Mouse (Mus musculus) lung, postnatal 14 days (tissue): ENCODE measurements around the gene Isg15.

Experiments
- DNase-seq: peaks from one replicate; pipeline ENCODE4 v3.0.0; 2021

Isg15 gene

DNA sequence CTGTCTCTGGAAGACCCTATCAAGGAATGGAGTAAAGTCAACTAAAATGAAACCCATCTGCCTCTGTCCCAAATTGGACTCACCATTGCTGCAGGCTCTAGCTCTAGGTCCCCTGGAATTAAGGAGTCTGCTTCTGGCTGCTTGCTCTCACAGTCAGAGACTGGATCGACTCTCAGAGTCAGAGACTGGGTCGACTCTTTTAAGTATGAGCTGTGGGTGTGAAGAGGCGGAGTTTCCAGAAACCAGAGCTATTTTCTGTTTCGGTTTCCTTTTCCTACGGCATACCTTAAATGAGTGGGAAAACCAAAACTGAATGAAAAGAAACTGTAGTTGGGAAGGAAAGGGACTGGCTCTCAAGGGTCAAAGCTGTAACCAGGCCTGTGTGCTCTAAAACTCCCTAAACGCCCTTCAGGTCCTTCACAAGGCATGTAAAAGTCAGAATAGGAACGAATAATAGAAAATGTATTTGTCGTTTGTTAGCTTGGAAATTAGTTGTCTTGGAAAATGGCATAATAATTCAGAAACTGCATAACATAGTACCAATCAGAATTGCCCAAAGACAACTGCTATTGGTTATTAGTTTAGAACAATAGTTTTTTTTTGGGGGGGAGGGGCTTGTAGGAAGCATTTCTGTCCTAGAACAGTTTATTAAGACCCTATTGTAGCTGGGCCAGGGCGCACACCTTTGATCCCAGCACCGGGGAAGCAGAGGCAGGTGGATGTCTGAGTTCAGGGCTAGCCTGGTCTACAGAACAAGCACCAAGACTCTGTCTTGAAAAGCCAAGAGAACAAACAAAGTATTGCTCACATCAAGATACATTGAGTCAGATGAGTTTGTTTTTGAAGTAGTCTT is at the start of gene Isg15:
Isg15 (minus strand) TSS at position 196 of the 853 bp plus-strand sequence.
- no peak for DNase-seq

DNA sequence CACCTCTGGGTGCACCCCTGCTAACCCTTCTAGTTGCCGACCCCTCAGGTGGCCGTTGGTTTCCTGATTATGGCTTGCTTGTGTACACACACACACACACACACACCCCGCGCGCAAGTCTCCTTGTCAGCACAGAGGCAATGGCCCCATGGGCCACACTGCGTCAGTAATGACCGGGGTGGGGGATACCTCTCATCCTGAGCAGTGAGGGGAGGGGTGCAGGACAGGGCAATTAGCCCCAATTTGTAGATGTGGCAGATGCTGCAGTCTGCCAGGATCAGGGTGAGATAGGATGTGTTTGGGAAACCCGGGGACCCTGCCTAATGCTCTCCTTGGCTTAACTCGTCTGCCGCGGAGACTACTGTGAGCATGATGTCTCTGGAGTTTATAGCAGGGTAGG is 48.9 kb upstream of the Isg15 start:
- no peak for DNase-seq

DNA sequence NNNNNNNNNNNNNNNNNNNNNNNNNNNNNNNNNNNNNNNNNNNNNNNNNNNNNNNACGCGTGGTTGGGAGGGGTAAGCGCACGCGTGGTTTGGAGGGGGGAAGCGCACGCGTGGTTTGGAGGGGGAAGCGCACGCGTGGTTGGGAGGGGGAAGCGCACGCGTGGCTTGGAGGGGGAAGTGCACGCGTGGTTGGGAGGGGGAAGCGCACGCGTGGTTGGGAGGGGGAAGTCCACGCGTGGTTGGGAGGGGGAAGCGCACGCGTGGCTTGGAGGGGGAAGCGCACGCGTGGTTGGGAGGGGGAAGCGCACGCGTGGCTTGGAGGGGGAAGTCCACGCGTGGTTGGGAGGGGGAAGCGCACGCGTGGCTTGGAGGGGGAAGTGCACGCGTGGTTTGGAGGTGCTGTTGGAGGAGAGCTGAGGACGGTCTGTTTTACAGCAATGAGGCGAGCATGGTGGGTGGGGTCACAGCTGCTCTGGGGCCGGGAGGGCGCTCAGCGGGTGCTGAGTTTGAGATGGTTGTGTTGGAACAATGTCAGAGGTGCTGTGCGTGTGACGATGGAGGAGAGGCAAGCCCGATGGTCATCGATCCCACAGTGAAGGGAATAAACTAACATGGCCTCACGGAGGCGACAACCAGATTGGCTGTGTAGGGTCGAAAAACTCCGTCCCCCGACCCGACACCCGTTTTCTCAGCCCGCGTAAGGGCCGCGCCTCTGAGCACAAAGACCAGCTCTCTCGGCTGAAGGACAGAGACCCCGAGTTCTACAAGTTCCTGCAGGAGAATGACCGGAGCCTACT is 36.2 kb upstream of the Isg15 start:
- DNase-seq: no peak

DNA sequence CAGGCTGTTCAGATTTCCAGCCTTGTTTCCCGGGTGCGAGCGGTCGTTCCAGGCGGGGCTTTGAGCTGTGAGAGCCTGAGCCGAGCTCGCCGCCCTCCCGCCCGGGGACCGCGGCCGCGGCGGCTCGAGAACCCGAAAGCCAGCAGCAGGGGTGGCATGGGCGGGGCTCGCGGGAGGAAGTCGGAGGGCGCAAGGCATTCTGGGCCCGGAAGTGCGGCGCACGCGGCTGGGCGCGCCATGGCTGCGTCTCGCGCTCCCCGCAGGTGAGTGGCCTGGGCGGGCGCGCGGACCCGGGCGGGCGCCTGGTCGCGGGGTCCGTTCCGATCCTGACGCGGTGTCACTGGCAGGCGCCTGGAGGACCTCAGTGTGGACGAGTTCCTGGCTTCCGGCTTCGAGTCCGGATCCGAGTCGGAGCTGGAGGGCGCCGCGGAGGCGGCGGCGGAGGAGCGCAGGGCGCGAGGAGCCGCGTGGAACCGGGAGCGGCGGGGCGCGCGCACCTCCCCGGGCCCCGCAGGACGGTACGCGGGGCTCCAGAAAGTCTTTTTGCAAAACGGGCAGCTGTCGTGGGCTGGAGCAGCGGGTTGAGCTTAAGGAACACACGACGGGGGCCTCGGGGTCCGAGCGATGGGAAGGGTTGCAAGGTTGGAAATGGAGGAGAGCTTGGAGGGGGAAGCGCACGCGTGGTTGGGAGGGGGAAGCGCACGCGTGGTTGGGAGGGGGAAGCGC is 35.4 kb upstream of the Isg15 start, which contains the start of gene Noc2l:
Noc2l (plus strand) TSS at position 203 of the 726 bp plus-strand sequence.
- DNase-seq: peak; percentile 92

DNA sequence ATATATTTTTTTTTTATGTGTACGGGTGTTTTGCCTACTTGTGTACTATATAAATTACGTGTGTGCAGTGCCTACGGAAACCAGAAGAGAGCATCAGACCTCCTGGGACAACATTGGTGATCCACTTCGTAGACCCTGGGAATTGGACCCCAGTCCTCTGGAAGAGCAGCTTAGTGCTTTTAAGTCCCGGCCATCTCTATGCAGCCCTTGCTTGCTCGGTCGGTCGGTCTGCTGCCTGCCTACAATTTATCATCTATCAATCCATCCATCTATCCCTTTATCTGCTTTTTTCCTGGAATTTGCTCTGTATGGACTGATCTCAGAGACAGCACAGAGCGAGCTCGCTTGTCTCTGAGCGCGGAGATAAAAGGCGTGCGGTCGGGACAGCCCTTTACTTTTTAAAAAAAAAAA is 34.7 kb upstream of the Isg15 start:
- no peak for DNase-seq

DNA sequence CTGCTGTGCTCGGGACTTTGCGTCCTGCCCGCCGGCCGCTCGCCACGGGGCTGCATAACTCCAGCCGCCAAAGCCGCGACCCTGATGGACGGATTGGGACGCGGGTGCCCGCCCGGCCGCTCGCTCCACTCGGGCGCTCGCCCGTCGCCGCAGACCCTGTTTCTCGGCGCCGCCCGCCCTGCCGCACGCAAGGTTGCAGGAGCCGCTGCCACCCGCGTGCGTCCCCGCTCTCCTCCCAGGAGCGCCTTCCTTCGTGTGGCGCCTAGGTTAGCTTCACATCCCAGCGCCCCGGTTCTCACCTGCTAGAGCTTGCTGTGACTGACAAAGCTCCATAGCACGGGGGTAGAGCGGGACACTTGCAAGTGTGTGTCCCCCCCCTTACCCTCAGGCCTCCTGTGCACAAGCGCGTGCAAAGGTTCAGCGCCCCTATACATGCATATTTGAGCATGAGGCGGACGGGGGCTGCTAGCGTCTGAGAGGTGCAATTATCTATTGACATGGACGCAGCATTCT is 34.1 kb upstream of the Isg15 start, which contains the start of gene Plekhn1:
Plekhn1 (minus strand) TSS at position 157 of the 513 bp plus-strand sequence.
- DNase-seq: peak; percentile 76

DNA sequence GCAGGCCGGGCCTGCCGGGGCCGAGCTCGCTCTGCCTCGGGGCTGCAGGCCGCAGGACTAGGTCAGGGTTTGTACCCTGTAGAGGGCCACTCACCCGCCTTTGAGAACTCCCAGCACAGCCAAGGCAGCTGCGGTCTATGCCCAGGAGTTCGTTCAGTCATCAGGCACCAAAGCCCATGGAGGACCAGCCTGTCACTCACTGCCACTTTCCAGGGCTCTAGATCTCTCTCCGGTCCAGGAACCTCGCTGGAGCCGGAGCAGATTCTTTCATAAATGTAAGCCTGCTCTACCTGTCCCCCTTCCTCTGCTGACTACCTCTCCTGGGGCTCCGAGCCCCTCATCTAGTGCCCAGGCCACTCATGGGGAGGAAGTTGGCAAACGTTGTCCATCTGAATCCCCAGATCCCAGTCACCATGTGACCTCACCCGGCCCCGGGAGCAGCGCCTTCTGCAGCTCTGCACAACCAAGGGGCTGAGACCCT is 33.4 kb upstream of the Isg15 start:
- no peak for DNase-seq

DNA sequence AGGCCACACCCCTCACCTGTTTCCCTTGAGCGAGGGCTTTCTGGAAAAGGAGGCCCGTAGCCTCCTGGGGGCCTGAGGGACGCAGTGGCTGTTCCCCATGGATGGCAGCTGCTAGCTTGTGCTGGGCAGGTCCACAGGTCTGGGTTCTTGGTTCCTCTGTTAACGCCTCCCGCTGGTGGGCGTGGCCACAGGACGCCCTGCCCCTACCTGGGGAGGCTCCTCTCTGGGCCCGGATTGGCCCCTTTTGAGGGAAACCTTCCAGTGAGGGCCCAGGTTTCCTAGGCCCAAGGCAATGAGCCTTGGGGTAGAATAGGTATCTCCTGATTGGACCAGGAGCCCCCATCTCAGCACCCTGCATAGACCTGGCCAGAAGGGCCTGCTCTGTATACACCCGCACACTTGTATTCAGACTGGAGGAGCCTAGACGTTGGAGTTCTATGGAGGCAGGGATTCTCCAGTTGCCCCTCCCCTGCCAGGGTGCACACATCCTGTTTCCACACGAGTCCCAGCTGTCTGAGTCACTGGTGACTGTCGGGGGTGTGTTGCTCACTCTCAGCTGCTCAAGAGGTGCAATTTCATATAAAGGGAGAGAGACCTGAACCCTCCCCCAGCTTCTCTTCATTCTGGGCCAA is 27.9 kb upstream of the Isg15 start:
- DNase-seq: peak; percentile 27

DNA sequence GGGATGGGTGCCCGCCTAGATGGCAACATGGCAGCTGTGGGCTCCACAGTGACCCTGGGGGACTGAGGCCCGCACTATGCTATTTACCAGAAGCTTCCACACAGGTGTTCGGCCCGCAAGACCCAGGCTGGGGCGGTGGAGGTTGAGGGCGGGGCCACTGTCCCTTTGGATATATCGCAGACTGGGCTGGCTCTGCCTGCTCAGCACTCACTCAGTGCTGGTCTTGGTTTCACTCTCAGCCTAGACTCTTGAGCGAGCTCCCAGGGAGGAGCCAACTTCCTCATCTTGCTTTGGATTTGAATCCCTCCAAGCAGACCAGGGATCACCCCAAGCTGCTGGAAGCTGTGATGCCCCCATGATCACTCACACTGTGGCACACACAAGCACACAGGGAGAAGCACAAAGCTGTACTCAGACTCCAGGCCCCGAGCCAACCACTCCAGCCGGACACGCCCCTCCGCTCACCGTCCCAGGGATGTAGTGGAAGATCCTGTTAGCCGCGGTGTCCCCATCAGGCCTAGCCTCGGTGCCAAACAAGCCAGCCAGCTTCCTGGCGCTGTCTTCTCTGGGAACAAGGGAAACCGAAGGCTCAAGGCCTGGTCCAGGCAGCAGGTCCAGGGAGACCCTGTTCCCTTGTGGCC is 27.3 kb upstream of the Isg15 start:
- peak; percentile 52 for DNase-seq

DNA sequence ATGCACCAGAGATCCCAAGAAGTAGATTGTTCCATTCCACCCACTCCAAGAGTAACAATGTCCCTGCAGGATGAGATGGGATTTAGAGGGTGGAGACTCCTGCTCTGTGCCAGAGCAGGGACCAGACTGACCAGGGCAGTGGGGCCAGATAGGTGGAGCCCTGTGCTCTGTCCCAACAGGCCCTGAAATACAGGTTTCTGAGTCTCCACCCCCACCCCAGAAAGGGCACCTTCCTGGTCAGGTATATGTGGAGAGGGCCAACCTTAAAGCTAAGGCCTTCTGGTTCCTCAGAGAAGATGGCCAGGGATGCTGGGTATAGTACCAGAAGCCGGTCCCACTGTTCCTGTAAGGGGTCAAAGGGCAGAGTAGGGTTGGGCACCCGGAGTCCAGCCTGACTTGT is 23.7 kb upstream of the Isg15 start:
- no peak for DNase-seq

DNA sequence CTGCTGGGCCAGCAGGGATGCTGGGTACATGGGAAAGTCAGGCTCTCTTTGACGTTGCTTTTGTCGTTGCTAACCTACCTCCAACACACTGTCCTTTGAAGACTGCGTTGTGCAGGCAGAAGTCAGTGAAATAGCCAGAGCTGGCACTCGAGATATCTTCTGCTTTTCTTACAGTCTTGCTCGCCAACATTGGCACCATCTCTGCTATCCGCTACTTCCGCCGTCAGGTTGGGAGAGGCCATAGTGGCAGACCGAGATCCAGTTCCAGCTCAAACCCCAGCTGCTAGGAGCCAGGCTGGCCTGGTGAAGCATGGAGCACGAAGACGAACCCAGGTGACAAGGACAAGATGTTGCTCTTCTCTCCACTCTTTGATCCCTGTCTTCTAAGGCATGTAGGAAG is 19.3 kb upstream of the Isg15 start:
- DNase-seq: no peak

DNA sequence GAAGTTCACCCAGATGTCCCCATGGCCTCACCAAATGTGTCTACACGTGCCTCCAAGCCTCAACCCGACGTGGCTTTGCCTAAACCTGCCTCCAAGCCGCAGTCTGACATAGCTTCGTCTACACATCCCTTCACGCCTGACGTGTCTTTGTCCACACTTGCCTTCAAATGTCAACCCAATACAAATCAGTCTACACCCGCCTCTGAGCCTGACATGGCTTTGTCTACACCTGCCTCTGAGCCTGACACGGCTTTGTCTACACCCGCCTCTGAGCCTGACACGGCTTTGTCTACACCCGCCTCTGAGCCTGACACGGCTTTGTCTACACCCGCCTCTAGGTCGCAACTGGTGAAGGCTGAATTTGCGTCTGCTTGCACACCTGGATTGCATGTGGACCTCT is 17.2 kb upstream of the Isg15 start:
- DNase-seq: no peak

DNA sequence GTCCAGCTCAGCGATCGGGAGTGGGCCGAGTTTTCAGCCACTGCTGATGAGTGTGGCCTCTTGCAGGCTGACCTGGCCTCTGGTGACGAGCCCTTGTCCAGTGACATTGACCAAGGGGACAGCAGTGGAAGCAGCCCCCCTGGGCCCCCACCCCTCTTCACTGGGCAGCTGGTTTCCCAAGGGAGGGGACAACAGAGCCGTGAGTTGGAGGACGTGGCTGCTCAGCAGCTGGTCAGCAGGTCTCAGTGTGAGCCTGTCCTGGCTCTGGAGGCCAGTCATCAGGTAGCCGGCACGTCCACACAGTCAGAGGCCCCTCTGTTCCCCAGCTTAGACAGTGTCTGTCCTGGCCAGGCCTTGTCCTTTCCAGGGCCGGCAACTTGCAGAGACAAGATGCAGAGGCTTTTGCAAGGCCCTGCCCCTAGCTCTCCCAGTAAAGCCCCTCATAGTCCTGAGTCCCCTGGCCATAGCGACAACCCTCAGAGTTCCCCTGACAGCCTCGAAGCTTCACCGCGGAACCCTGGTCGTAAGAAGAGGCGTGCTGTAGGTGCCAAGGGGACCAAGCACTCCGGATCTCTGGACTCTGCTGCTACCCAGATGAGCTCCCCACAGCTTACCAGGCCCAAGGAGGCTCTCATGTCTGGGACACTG is 16.5 kb upstream of the Isg15 start:
- DNase-seq: no peak

DNA sequence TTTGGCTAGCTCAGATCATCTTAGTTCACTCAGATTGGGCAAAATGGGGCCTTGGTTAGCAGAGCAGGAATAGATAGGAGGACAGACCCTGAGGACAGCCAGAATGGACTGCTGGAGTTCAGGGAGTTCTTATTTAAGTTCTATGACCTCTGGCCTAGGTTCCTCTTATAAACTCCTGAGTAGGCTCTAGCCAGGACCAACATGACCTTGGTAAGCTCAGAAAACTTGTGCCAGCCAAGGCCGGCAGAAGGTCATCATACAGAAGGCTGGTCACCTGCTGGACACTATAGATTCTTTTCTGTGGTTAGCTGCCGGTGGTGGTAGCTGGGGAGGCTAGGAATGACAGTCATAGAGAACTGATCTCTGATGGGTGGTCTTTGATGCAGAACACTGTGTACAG is 15.6 kb upstream of the Isg15 start:
- no peak for DNase-seq

DNA sequence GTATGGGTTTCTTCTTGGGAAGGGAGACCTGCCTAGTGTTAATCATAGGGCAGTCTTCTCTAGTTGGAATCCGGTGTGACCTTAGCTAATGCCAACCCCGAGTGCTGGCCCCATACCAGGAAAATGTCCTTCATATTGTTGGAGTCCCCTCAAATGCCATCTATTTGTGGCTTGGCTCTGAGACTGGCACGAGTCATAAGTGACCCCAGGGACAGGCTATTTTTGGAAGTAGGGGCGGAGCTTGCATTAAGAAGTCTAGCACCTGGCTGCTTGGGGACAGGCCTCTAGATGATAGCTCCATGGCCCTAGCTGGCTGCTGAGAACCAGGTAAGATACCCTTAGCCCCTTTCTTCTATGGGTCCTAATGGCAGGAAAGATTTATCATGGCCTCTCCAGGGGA is 15.0 kb upstream of the Isg15 start, which contains the start of gene Perm1:
Perm1 (plus strand) TSS at position 220 of the 400 bp plus-strand sequence.
- DNase-seq: peak; percentile 41

DNA sequence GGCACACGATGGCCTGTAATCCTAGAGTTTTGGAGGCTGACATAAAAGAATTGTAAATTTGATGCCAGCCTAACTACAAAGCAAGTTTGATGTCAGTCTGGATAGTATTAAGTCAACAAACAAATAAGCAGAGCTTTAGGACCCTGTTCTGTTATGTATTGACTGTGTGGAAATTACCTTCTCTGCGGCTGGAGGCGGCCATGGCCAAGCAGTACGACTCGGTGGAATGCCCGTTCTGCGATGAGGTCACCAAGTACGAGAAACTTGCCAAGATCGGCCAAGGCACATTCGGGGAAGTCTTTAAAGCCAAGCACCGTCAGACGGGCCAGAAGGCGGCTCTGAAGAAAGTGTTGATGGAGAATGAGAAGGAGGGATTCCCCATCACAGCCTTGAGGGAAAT is 12.5 kb upstream of the Isg15 start:
- no peak for DNase-seq

DNA sequence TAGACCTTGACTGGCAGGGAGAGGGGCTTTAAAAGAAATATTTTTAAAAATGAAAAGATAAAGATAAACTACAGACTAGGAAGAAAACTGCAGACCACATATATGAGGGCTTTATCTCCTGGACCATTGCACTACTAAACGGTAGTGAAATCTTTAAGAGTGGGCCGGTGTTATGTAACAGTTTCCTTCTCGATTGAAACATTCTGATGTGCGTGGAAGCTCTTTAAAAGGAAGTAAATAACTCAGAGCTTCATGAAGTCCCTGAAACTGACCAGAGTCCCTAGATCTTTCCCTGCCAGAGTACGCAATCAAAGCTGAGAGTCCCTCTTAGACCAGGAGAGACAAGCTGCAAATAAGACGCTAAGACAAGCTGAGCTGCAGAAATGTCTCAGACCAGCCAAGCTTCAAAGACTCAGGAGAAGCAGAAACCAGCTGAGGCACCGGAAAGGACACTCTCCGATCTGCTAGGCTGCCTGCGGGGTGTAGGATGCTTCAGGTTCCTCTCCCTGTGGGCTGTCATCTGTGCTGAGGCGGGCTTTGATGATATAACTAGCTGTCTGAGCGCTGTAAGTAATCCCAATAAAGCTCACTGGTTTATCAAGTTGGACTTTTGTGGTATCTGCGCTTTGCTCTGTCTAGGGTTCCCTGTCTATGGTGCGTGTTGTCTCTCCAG is 9.5 kb upstream of the Isg15 start:
- DNase-seq: no peak

DNA sequence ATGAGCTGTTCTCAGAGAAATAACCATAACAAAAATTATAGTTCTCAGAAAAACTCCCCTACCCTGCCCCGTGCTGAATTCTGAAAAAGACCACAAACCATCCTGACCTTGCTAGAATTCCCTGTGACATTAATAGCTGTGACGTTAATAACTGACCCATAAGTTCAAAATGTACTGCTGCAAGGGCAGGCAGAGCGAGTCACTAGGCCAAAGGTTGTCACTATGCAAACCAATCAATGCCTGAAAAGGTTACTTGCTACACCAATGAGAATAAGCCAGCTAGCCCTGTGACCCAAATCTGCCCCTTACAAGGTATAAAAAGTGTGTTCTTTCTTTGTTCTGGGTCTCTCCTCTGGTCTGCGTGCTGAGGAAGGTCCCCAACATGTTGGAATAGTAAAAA is 8.3 kb upstream of the Isg15 start:
- no peak for DNase-seq

DNA sequence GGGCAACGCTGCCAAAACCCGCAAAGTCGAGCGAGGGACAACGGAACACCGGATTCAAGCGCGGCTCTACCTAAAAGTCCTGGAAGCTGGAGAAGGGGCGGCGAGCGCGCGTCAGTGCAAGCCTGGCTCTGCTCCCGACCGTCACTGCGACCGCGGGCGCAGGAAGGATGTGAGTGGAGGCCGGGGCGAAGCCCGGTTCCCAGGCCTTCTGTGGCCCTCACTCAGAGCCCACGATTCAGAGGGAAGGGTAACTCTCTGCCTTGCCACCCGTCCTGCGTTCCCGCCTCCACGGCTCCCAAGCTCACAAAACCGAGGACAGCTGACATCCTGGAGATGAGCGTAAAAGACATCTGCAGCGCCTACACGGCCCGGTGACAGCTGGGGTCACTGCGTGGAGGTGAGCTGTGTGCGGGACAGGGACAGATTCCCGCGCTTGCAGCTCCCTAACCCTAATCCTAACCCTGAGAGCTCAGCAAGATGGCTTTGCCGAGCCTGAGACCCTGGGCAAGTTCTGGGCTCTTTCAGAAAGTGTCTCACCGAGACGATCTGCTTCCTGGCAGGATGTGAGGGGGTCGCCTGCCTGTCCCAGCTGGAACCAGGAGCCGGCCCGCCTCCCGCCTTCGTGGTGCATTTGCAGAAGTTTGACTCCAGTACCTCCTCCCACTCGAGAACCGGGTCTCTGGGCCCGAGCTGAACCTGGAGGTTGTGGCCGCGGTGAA is 3.0 kb upstream of the Isg15 start:
- peak; percentile 40 for DNase-seq

DNA sequence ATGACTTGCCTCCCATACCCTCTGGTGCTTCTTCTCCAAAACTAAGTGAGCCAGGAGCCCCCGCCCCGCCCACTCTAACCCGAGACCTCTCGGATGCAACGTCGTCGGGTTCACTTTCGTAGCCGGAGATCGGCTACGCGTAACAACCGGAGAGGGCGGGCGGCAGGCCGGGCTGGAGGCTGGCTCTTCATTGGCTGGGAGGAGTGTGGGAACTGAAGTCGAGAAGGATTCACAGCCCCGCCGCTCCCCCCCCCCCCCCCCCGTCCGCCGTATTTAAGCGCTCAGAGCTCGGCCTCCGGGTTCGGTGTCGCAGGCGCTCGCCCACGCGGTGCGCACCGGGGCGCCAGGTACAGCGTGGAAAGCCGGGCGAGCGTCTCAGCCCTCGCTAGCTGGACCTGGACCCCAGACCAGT is 2.4 kb upstream of the Isg15 start, which contains the start of gene AW011738:
AW011738 (plus strand) TSS at position 304 of the 412 bp plus-strand sequence.
- peak; percentile 74 for DNase-seq
